Mouse (Mus musculus) gonadal fat pad, adult 2 months (tissue): ENCODE data around the gene Lix1l. TPM values are rescaled to one million over a fixed set of nuclear protein-coding genes. Genes with fewer than 3 reads are reported as not detected.

ENCODE experiments used
- DNase-seq: peaks from one replicate; pipeline ENCODE4 v3.0.0-alpha.2; 2012; ENCODE audit warnings: low read depth
- polyA plus RNA-seq: library from polyadenylated mRNA; depleted of rRNA; stranded (reverse); fragments of >200 nt; gene quantifications from 2 replicates; pipeline ENCODE4 v1.2.3, GENCODE M21; 2012; rRNA removed

Gene Lix1l
- polyA plus RNA-seq: 20.6 and 21.5 TPM in 2 replicates

- no peak for DNase-seq
These were observed at the start of gene Lix1l for GRCm38 (mm10) chr3:96600639-96601250. Gene Lix1l (plus strand): TSS chr3:96601149.

- no peak for DNase-seq
These were observed 49.7 kb upstream of the Lix1l start for GRCm38 (mm10) chr3:96551203-96551602.

- DNase-seq: no peak
These were observed 49.1 kb upstream of the Lix1l start for GRCm38 (mm10) chr3:96551890-96552289.

GRCm38 (mm10) chr3:96553601-96554000 lies 47.3 kb upstream of the Lix1l start:
- DNase-seq: no peak

GRCm38 (mm10) chr3:96554251-96554650 lies 46.7 kb upstream of the Lix1l start:
- DNase-seq: no peak

GRCm38 (mm10) chr3:96555041-96555596 lies 45.8 kb upstream of the Lix1l start:
- DNase-seq: no peak

- DNase-seq: no peak
These were observed 44.8 kb upstream of the Lix1l start for GRCm38 (mm10) chr3:96555999-96556614.

- no peak for DNase-seq
These were observed 44.0 kb upstream of the Lix1l start for GRCm38 (mm10) chr3:96556651-96557635.

GRCm38 (mm10) chr3:96557694-96558093 lies 43.3 kb upstream of the Lix1l start, which contains the start of gene Txnip:
Gene Txnip (plus strand): TSS chr3:96557957.
- no peak for DNase-seq

GRCm38 (mm10) chr3:96558159-96558558 lies 42.8 kb upstream of the Lix1l start:
- DNase-seq: no peak

GRCm38 (mm10) chr3:96558668-96559196 lies 42.2 kb upstream of the Lix1l start:
- DNase-seq: no peak

- DNase-seq: no peak
These were observed 41.5 kb upstream of the Lix1l start for GRCm38 (mm10) chr3:96559398-96559910.

- DNase-seq: no peak
These were observed 40.8 kb upstream of the Lix1l start for GRCm38 (mm10) chr3:96559911-96560850.

- no peak for DNase-seq
These were observed 39.9 kb upstream of the Lix1l start for GRCm38 (mm10) chr3:96560881-96561668.

GRCm38 (mm10) chr3:96561946-96562681 lies 38.8 kb upstream of the Lix1l start:
- no peak for DNase-seq

GRCm38 (mm10) chr3:96563267-96563666 lies 37.7 kb upstream of the Lix1l start:
- DNase-seq: no peak

GRCm38 (mm10) chr3:96563911-96564632 lies 36.9 kb upstream of the Lix1l start:
- no peak for DNase-seq

- no peak for DNase-seq
These were observed 36.3 kb upstream of the Lix1l start for GRCm38 (mm10) chr3:96564633-96565032.
